Mouse (Mus musculus): ENCODE measurements around the gene Tanc1.

Tanc1 gene

DNA sequence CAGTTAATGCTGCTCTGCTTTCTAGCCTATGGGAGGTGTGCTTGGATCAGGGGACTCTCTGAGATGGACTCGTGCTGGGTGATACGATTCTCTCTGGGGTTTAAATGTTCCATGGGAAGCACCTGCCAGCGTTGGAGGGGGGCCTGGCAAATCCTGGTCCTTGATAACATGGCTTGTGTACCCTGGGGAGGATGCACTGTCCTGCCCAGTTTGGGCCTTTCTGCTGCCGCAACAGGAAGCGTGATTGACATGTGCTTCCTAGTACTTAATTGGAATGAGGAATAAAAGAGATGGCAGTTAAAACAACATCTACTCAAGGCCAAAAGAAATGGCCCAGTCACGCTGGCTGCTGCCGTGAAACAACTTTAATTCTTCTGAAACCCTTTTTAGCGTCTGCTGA lies 109.3 kb downstream of the Tanc1 start:
- DNase-seq, result no peak

DNA sequence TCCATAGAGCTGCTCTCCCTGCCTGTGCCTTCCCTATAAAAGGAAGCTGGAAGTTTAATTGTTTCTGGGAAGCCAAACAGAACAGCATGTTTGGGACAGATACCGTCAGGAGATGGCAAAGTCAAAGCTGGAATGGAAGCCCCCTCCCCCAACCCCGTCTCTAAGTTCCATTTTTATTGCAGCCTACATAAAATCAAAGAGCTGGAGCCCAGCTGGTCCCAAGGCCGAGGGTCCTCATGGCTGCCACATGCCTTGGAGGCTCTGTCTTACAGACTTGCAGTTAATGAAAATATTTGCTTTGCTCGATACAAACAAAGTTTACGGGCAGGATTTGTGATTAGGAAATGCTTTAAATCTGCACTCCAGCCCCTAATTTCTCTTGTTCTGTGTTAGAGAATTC lies 109.9 kb downstream of the Tanc1 start:
- DNase-seq, result no peak

DNA sequence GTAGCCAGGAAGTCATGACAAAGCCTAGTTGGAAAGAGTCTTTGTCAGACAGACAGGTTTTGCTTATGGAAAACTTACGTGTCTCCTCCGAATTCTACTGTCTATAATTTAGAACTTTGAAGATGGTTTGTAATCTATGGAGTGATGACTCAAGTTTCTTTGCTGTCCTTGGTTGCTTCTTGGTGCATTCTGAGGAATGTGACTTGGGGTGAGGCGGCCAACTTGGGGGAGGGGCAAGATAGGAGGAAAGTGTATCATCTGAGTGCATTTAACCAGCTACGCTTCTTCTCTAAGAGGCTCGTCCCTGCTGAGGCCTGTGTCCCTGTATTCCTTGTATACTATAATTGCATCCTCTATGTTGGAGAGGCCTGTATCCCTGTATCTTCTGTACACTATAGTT lies 111.5 kb downstream of the Tanc1 start:
- no peak for DNase-seq

- no peak for DNase-seq
These were observed 113.8 kb downstream of the Tanc1 start for GRCm38 (mm10) chr2:59725518-59726185.

DNA sequence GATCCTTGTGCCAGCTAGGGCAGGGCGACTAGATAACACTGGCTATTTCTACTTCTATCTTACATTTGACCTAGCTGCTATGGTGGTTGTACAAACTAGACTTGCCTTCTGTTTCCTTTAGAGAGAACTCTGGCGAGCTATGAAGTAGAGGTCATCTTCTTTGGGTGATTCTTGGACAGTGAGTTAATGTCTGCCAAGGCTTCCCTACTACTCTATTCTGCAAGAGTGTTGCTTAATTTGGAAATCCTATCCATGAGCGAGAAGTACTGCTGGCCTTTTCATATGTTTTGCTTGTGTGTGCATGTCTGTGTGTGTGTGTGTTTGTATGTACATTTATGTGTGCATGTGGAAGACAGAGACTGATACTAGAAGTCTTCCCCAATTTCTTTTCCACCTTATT lies 120.0 kb downstream of the Tanc1 start:
- DNase-seq, result no peak

DNA sequence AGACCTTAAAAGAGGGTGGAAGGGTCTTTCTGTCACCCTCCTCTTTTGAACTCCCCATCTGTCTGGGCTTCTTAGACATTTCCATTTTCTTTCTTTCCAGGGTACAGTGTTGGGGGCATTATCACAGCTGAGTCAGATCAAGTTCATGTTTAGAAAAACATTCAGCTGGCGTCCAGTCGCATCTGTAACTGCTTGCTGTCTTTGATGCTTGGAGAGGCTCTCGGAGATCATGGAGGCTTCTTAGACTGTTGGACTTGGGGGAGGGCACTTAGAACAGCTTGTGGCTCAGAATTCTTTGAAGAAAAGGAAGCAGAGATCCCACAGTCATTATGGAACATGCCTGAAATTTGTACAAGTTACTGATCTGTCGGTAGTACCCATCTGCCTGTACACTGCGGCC lies 121.6 kb downstream of the Tanc1 start:
- DNase-seq, result no peak

GRCm38 (mm10) chr2:59736401-59736898 lies 124.6 kb downstream of the Tanc1 start:
- peak; percentile 95 to 96 for DNase-seq

DNA sequence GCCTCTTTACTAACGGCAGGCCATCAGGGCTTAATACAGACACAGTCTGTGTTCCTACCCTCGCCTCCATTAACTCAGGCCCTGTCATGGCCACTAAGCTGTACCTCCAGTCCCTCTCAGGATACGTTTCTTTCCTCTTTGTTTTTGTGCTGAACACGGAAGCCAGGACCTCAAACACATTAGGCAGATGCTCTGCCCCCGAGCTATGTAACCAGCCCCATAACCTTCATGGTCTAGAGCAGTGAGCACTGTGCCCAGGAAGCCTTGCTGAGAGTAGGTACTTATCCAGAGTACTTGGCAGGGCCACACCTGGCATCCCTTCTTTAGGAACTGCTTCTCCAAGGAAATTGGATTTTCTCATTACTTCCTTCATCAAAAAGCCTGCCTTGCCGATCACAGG lies 125.5 kb downstream of the Tanc1 start:
- peak; percentile 39 to 52 for DNase-seq

GRCm38 (mm10) chr2:59738356-59738755 lies 126.5 kb downstream of the Tanc1 start:
- DNase-seq, result peak; percentile 41 to 43

DNA sequence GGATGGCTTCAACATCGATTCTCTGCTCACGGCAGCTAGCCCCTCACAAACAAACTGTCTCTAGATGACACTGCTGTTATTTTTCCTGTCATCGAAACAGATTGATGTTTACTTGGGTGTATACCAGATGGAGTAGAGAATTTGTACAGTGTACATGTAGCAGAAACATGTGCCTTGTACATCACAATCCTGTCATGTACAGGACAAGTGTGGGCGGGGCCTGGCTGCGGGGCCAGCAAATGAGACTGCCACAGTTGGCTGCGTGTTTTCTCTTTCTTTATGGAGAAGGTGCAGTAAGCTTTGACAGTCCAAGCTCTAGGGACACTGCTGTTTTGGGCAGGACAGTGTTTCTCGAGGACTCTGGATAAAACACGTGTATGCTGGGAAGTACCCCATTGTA lies 127.2 kb downstream of the Tanc1 start:
- no peak for DNase-seq

DNA sequence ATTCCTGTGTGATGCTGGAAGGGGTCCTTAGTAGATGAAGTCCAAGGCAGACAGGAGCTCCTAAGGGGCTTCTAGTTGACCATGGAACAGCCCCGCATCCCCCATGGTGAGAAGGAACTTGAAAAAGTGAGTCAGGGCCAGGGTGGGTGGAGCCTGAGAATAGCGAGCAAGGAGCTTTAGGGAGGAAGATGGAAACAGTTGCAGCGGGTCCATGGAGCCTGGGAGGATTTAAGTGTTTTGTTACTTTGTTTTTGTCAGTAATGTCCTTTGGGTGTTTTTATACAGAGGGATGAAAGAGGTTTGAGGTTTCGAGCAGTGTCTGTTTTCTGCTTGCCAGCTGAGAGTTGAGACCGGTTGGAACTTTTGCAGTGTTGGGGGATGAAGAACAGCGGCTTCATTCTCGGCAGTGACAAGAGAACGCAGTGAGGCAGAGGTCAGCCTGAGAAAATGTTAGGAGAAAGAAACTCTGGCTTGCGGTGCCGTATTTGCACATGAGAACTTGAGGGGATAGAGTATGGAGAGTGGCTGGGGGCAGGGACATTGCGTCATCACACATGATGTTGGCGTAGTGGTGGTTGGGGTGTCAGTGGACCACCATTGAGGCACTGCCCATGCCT lies 130.8 kb downstream of the Tanc1 start:
- DNase-seq, result no peak

- peak; percentile 81 to 86 for DNase-seq
These were observed 133.6 kb downstream of the Tanc1 start for GRCm38 (mm10) chr2:59745428-59745827.

DNA sequence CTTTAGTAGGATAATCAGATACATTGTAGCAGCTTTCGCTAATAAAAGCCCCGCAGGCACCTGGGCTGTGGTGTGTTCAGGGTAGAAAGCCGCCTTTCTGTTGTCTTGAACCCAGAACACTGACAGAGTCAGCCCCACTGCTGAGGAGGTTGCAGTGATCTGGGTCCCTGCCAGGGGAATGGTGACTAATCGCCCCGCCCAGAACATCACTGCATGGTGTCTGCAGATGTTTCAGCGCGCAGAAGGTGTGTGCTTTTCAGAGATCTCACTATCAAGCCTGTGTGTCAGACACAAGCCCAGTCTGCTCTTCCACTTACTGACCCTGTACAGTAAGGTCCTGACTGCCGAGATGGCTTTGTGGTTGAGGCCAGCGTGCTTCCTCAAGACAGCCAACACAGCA lies 134.2 kb downstream of the Tanc1 start:
- peak; percentile 45 to 50 for DNase-seq

DNA sequence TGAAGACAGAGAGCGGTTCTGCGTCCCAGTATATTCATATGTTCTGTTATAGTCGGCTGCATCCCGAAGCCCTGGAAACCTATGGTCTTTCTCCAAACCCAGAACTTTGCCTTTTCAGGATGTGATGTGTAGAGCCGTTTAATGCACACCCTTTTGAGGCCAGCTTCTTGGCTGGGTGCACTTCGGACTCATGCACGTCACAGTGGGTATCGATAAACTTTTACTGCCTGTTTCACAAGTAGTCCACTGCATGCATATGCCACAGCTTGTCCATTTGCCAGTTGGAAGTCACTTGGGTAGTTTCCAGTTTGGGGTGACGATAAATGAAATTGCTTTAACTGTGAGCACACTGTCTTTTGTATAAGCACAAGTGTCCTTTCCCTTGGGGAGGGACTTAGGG lies 135.9 kb downstream of the Tanc1 start:
- DNase-seq, result no peak

GRCm38 (mm10) chr2:59749371-59749770 lies 137.5 kb downstream of the Tanc1 start:
- no peak for DNase-seq

- DNase-seq, result no peak
These were observed 139.3 kb downstream of the Tanc1 start for GRCm38 (mm10) chr2:59751172-59751571.

DNA sequence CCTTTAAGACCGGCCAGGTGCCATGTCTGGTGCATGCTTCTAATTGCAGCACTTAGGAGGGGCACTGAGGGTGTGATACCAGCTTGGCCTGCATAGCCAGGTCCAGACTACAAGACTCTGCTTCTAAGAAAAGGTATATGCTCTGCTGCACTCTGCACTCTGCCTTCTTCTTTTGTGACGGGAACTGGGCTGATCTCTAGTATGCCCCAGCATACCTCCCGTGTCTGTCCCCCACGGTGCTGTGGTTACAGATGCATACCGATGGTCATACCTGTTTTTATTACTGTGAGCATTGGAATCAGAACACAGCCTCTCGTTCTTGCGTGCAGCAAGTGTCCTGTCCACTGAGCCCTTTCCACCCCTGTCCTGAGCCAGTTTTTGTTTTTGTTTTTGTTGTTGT lies 140.3 kb downstream of the Tanc1 start:
- DNase-seq, result no peak

- DNase-seq, result no peak
These were observed 140.9 kb downstream of the Tanc1 start for GRCm38 (mm10) chr2:59752766-59753165.

DNA sequence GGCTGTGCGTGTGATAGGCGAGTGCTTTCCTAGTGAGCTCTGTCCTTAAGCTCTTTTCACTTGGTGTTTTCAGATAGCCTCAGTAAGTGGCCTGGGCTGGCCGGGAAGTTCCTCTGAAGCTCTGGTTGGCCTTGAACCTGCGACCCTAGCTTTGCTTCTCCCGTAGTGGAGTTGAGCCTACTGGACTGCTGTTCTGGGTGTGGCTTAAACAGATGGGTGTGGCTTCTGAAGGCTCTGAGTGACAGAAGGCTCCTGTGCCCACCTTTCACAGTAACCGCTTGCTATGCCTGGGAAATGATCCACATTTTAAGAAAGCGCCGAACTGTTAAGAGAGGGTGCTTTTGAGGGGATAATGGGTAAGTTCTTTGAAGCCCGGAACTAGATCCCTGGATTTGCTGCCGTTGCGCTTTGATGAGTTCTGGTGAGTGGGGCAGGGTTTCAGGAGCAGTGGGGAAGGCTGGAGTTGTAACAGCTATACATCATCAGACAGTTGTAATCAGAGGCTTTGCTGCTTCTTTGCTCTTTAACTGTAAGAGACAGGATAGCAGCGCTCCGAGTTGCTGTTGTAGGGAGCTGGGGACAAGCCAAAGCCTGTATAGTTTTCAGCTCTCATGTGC lies 144.4 kb downstream of the Tanc1 start:
- no peak for DNase-seq

DNA sequence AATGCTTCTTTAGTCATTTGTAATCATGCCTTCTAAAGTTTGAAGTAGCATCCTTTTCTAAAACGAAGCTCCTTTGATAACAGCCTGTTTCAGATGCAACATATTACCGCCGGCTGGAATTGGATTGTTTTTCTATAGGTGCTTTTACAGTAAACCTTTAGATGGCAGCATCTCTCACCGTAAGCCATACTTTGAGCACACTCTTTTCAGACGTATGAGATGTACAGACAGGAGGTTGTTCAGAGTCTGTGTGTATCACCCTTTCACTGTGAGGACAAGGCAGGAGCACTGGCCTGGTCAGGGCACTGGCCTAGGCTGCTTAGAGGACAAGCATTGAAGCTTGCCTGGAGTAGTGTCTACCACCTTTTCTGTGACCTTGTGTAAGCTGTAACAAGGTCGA lies 145.2 kb downstream of the Tanc1 start:
- no peak for DNase-seq

- no peak for DNase-seq
These were observed 146.5 kb downstream of the Tanc1 start for GRCm38 (mm10) chr2:59758139-59758918.

DNA sequence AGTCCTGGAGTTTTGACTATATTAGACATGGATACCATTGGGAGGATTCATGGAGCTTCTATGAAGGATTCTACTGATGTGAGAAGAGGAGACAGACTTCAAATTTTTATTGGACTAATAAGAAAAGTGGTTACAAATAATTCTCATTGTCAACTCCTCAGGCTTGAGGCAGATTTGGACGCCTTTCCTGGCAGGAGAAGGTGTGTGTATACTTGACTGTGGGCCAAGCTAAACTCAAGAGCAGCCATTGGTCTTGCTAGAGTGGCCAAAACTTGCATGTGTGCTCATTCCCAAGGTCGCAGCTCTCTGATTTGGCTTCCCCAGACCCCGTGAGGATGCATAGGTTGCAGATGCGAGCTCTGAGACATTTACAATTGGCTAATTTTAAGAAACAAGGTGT lies 148.9 kb downstream of the Tanc1 start:
- peak; percentile 36 to 48 for DNase-seq

- DNase-seq, result no peak
These were observed 149.3 kb downstream of the Tanc1 start for GRCm38 (mm10) chr2:59761183-59761582.
